Comparison of ENCODE assay signal across 19 mouse cellular contexts in genomic region chr13:80690654-80691386, GRCm38 (mm10).
A peak's percentile ranks its signal among the peaks of the same experiment; 100 is the strongest.
DNase-seq lines count a peak whose midpoint lies in the region; ATAC-seq and TF ChIP-seq lines count a peak whose summit lies in the region.
"Had no signal": no experiment of that assay in that cellular context is flagged by ENCODE, and none has a peak within 500 bp of the region (broad histone marks: within the 10 kb centered on the region; RNA-seq: fewer than 3 reads in every experiment).

No protein-coding gene starts in this region.

- H3K9ac ChIP-seq in heart, postnatal 0 days (replicated peaks; ENCODE audit: low read depth, low read length) = no peak overlapping the region
- H3K9ac ChIP-seq in heart, adult 2 months (ENCODE audit: low read depth, low read length) = no peak overlapping the region
- H3K9ac ChIP-seq in kidney, embryonic 16.5 days (replicated peaks; ENCODE audit: low read length) = no peak overlapping the region
- H3K9ac ChIP-seq in lung, embryonic 15.5 days = no peak overlapping the region
- H3K9ac ChIP-seq: embryonic facial prominence, embryonic 13.5 days; forebrain, embryonic 13.5 days; heart, embryonic 15.5 days; hindbrain, embryonic 14.5 days had no signal

- no peak for DNase-seq in heart, postnatal 0 days (ENCODE audit: low spot score)
- no peak for DNase-seq in heart, adult 2 months
- DNase-seq in kidney, postnatal 25 days = no peak
- no peak for DNase-seq in lung, postnatal 25 days (ENCODE audit: low spot score)
- DNase-seq: adrenal gland, adult 2 months; adrenal gland, postnatal 25 days; cerebellum, adult 18-20 months; cerebellum, adult 9-11 months; cerebellum, postnatal 36 days; gastrocnemius, adult 2 months; gastrocnemius, postnatal 25 days had no signal

- no peaks in the 10 kb centered on the region for H3K4me1 ChIP-seq in heart, postnatal 0 days (ENCODE audit: control insufficient read depth, insufficient read depth)
- no peaks in the 10 kb centered on the region for H3K4me1 ChIP-seq in heart, adult 2 months (ENCODE audit: control insufficient read depth, insufficient read depth, low read length)
- H3K4me1 ChIP-seq in kidney, embryonic 16.5 days (ENCODE audit: insufficient read depth, low read length) = no peaks in the 10 kb centered on the region
- H3K4me1 ChIP-seq in lung, embryonic 15.5 days = no peaks in the 10 kb centered on the region
- H3K4me1 ChIP-seq: embryonic facial prominence, embryonic 13.5 days; forebrain, embryonic 13.5 days; heart, embryonic 15.5 days; hindbrain, embryonic 10.5 days had no signal

- no peak overlapping the region for H3K4me2 ChIP-seq in heart, postnatal 0 days (ENCODE audit: low read depth, low read length)
- H3K4me2 ChIP-seq in kidney, embryonic 16.5 days (replicated peaks; ENCODE audit: low read depth, low read length) = no peak overlapping the region
- no peak overlapping the region for H3K4me2 ChIP-seq in lung, embryonic 15.5 days
- H3K4me2 ChIP-seq: embryonic facial prominence, embryonic 13.5 days; forebrain, embryonic 13.5 days; heart, embryonic 11.5 days; heart, embryonic 15.5 days; hindbrain, embryonic 14.5 days had no signal

- no peaks in the 10 kb centered on the region for H3K36me3 ChIP-seq in heart, postnatal 0 days (replicated peaks; ENCODE audit: control insufficient read depth, insufficient read depth, low read length)
- no peaks in the 10 kb centered on the region; the same call in 1 of the 2 replicates for H3K36me3 ChIP-seq in heart, adult 2 months (ENCODE audit: control insufficient read depth, insufficient read depth, low read length)
- H3K36me3 ChIP-seq in kidney, embryonic 16.5 days (ENCODE audit: insufficient read depth, low read length) = no peaks in the 10 kb centered on the region
- H3K36me3 ChIP-seq in lung, embryonic 15.5 days = no peaks in the 10 kb centered on the region
- H3K36me3 ChIP-seq: embryonic facial prominence, embryonic 13.5 days; heart, embryonic 15.5 days; hindbrain, embryonic 10.5 days had no signal

- TF ChIP-seq EP300 in heart, postnatal 0 days (IDR thresholded peaks at IDR 0.05; ENCODE audit: low read depth) = no peak
- TF ChIP-seq EP300 in heart, adult 2 months (IDR thresholded peaks at IDR 0.05; ENCODE audit: insufficient read depth, low read depth, low read length) = no peak

- no peaks in the 10 kb centered on the region for H3K9me3 ChIP-seq in heart, postnatal 0 days (replicated peaks; ENCODE audit: control insufficient read depth, low read length)
- no peaks in the 10 kb centered on the region for H3K9me3 ChIP-seq in kidney, embryonic 16.5 days (ENCODE audit: low read length)
- H3K9me3 ChIP-seq in lung, embryonic 15.5 days = no peaks in the 10 kb centered on the region
- H3K9me3 ChIP-seq: embryonic facial prominence, embryonic 13.5 days; forebrain, embryonic 13.5 days; heart, embryonic 15.5 days; hindbrain, embryonic 10.5 days had no signal

- TF ChIP-seq POLR2A in heart, adult 2 months (IDR thresholded peaks at IDR 0.05; ENCODE audit: insufficient read depth, low read depth, low read length) = no peak

- ATAC-seq in heart, postnatal 0 days (ENCODE audit: insufficient read depth, low read depth) = no peak
- peak; percentile 79 for ATAC-seq in kidney, embryonic 16.5 days (ENCODE audit: low FRiP score, low TSS enrichment)
- peak; percentile 72 for ATAC-seq in lung, embryonic 15.5 days (ENCODE audit: borderline replicate concordance, extremely low read depth, low FRiP score, low TSS enrichment)

- WGBS in heart, postnatal 0 days = 61% methylated on average over 4 of the region's 4 CpGs
- 43% methylated on average over 4 of the region's 4 CpGs for WGBS in heart, adult 2 months
- WGBS in kidney, embryonic 16.5 days = 25% methylated on average over 4 of the region's 4 CpGs
- WGBS in lung, embryonic 15.5 days = 56% methylated on average over 4 of the region's 4 CpGs

- no peaks in the 10 kb centered on the region for H3K79me2 ChIP-seq in heart, adult 2 months (replicated peaks; ENCODE audit: control insufficient read depth, insufficient read depth, low read length)

- H3K27ac ChIP-seq in heart, postnatal 0 days (ENCODE audit: low read depth) = 0 out of 2 replicates have a peak overlapping the region, but pooled peaks have one; percentile 43
- H3K27ac ChIP-seq in heart, adult 2 months = no peak overlapping the region
- H3K27ac ChIP-seq in kidney, embryonic 16.5 days (ENCODE audit: low read length) = peak overlapping the region; percentile 39; the same call in 1 of the 2 replicates
- no peak overlapping the region; the same call in 1 of the 2 replicates for H3K27ac ChIP-seq in lung, embryonic 15.5 days
- H3K27ac ChIP-seq: embryonic facial prominence, embryonic 13.5 days; forebrain, embryonic 13.5 days; gastrocnemius, adult 2 months; heart, embryonic 15.5 days; hindbrain, embryonic 10.5 days; hindbrain, embryonic 14.5 days had no signal

- no peak overlapping the region for H3K4me3 ChIP-seq in heart, postnatal 0 days (ENCODE audit: low read depth, low read length)
- H3K4me3 ChIP-seq in heart, adult 2 months = no peak overlapping the region
- H3K4me3 ChIP-seq in kidney, embryonic 16.5 days (ENCODE audit: low read length) = no peak overlapping the region
- H3K4me3 ChIP-seq in lung, embryonic 15.5 days = no peak overlapping the region
- H3K4me3 ChIP-seq: embryonic facial prominence, embryonic 13.5 days; forebrain, embryonic 13.5 days; gastrocnemius, adult 2 months; heart, embryonic 15.5 days; hindbrain, embryonic 10.5 days had no signal

- no peak for TF ChIP-seq CTCF in heart, postnatal 0 days (IDR thresholded peaks at IDR 0.05; ENCODE audit: low read depth)
- no peak for TF ChIP-seq CTCF in heart, adult 2 months (IDR thresholded peaks at IDR 0.05)

- H3K27me3 ChIP-seq in heart, postnatal 0 days (ENCODE audit: control insufficient read depth, insufficient read depth, low read length) = no peaks in the 10 kb centered on the region
- H3K27me3 ChIP-seq in heart, adult 2 months (ENCODE audit: control insufficient read depth, insufficient read depth, low read length) = no peaks in the 10 kb centered on the region
- no peaks in the 10 kb centered on the region for H3K27me3 ChIP-seq in kidney, embryonic 16.5 days (ENCODE audit: insufficient read depth, low read length)
- H3K27me3 ChIP-seq in lung, embryonic 15.5 days = no peaks in the 10 kb centered on the region
- H3K27me3 ChIP-seq: embryonic facial prominence, embryonic 13.5 days; forebrain, embryonic 13.5 days; heart, embryonic 15.5 days had no signal

- intact Hi-C loops in heart, adult 2 months (cut with DNase I) = no loop called here

Comparison
In these comparisons a context has a peak if more than half of its experiments do, and no peak if none do; other contexts are left out.
1. H3K27ac ChIP-seq: peak in heart, postnatal 0 days (single experiment) and kidney, embryonic 16.5 days (single experiment); none in heart, adult 2 months (single experiment) and lung, embryonic 15.5 days (single experiment).